ENCODE assay signal across 12 mouse cellular contexts in the genomic region with DNA sequence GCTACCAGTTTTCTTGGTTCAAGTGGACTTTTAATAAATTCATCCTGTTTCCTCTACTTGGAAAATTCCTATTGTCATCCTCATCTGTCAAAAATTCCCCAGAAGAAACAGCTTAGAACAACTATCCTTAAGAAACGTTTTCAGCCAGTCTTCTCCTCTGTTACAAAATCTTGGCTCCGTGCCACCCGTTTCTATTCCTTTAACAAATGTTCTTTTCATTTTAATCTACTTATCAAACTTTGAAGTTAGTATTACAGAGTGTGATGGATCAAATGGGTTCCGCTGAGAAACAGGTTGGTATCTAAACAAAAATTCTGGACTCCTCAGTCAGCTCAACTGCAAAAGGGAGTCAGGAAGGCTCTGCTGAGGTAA. TPM values are rescaled to one million over a fixed set of nuclear protein-coding genes. Genes with fewer than 3 reads are reported as not detected.
DNase-seq lines count a peak whose midpoint lies in the region; ATAC-seq and TF ChIP-seq lines count a peak whose summit lies in the region.
"Had no signal": no experiment of that assay in that cellular context is flagged by ENCODE, and none has a peak within 500 bp of the region (broad histone marks: within the 10 kb centered on the region; RNA-seq: fewer than 3 reads in every experiment).

No protein-coding gene starts in this region.

- H3K27ac ChIP-seq in hindbrain, postnatal 0 days: no peak overlapping the region
- H3K27ac ChIP-seq: embryonic facial prominence, embryonic 13.5 days; liver, embryonic 12.5 days had no signal

- H3K4me2 ChIP-seq in hindbrain, postnatal 0 days (ENCODE audit: low read depth, low read length): peak overlapping the region; percentile 61

- 80% methylated on average over 4 of the region's 4 CpGs for whole genome bisulfite sequencing in hindbrain, postnatal 0 days

- H3K9ac ChIP-seq in hindbrain, postnatal 0 days (replicated peaks; ENCODE audit: low read length): no peak overlapping the region

- no peaks in the 10 kb centered on the region for H3K9me3 ChIP-seq in hindbrain, postnatal 0 days (ENCODE audit: low read length)
- H3K9me3 ChIP-seq: embryonic facial prominence, embryonic 13.5 days; G1E; liver, embryonic 12.5 days had no signal

- no peaks in the 10 kb centered on the region for H3K36me3 ChIP-seq in hindbrain, postnatal 0 days (ENCODE audit: insufficient read depth, low read length)
- H3K36me3 ChIP-seq: embryonic facial prominence, embryonic 13.5 days; G1E; liver, embryonic 12.5 days had no signal

- H3K27me3 ChIP-seq in hindbrain, postnatal 0 days (ENCODE audit: insufficient read depth, low read length): no peaks in the 10 kb centered on the region

- H3K4me3 ChIP-seq in hindbrain, postnatal 0 days (ENCODE audit: low read length): peak overlapping the region; percentile 77; the same call in 1 of the 2 replicates

- peak; percentile 3 for DNase-seq in gastrocnemius, adult 18-20 months (ENCODE audit: low spot score)
- no peak for DNase-seq in gastrocnemius, adult 8-10 months (ENCODE audit: low spot score in 2 of 2)
- DNase-seq in testis, postnatal 10 days (ENCODE audit: low spot score): peak; percentile 51
- DNase-seq in testis, postnatal 14 days (ENCODE audit: low spot score): no peak
- DNase-seq in hindbrain, postnatal 0 days (ENCODE audit: low spot score): no peak
- no peak for DNase-seq in retina, postnatal 1 day
- DNase-seq in frontal cortex, postnatal 25 days (ENCODE audit: low spot score in 2 of 2): no peak
- no peak for DNase-seq in thymus, postnatal 36 days

- H3K4me1 ChIP-seq in hindbrain, postnatal 0 days (ENCODE audit: insufficient read depth, low read length): peaks cover 8% of the 10 kb centered on the region

- no peak for ATAC-seq in hindbrain, postnatal 0 days

- TF ChIP-seq CTCF in hindbrain, postnatal 0 days (IDR thresholded peaks at IDR 0.05; ENCODE audit: low read depth): no peak

RNA-seq across cellular contexts. Expression of a gene that starts 0.7 kb away (rescaled TPM):
- 1 to 10 TPM; 2.7 to 2.8 TPM for total RNA-seq in gastrocnemius, adult 18-20 months (2021)
- total RNA-seq in gastrocnemius, adult 8-10 months (2022): 1 to 10 TPM; 1.7 to 3.5 (median 2.3) TPM
- 33.8 and 41.9 TPM in 2 replicates for total RNA-seq in hindbrain, postnatal 0 days (2014; rRNA removed)
- 40.0 and 41.0 TPM in 2 replicates for polyA plus RNA-seq in hindbrain, postnatal 0 days (2015; fragmentation: Nextera tagmentation; extraction: Ambion mirVana)
- polyA plus RNA-seq: C2C12, G1E had no signal

Comparison
In these comparisons a context has a peak if more than half of its experiments do, and no peak if none do; other contexts are left out.
1. DNase-seq: peak in gastrocnemius, adult 18-20 months (single experiment) and testis, postnatal 10 days (single experiment); none in gastrocnemius, adult 8-10 months (0 of 2), testis, postnatal 14 days (single experiment), hindbrain, postnatal 0 days (single experiment), retina, postnatal 1 day (single experiment), frontal cortex, postnatal 25 days (0 of 2) and thymus, postnatal 36 days (0 of 2).